Mouse (Mus musculus) stomach, embryonic 16.5 days (tissue): ENCODE measurements at regions not wholly inside any gene's neighbourhood (a gene's known extent, or its start where the extent isn't known, plus 50 kb on each side); places are given as distances from the start of the nearest gene placed in this dataset.

ENCODE experiments used
- ATAC-seq: fragments of 200-750 bp; cut with Nextera tagmentation; 2 replicates; pipeline ENCODE4 v1.8.0; 2017; ENCODE audit warnings: moderate number of reproducible peaks, moderate TSS enrichment; ENCODE audit not compliant: insufficient read depth, low FRiP score
- H3K27ac ChIP-seq: fragments of 300-500 bp; sonication (generic); 2 replicates; pipeline ENCODE4 v1.5.1; 2014; ENCODE audit warnings: low read length
- H3K27me3 ChIP-seq: fragments of 300-500 bp; sonication (generic); 2 replicates; pipeline ENCODE4 v1.6.1; 2014; ENCODE audit warnings: low read length, control low read depth, mixed read lengths; ENCODE audit not compliant: control insufficient read depth, insufficient read depth
- H3K36me3 ChIP-seq: fragments of 300-500 bp; sonication (generic); 2 replicates; pipeline ENCODE4 v1.6.1; 2014; ENCODE audit warnings: low read length; ENCODE audit not compliant: control insufficient read depth, insufficient read depth
- H3K4me1 ChIP-seq: fragments of 300-500 bp; sonication (generic); 2 replicates; pipeline ENCODE4 v1.6.1; 2014; ENCODE audit warnings: low read length, control low read depth, mixed read lengths; ENCODE audit not compliant: control insufficient read depth, insufficient read depth
- H3K4me2 ChIP-seq: fragments of 300-500 bp; sonication (generic); 2 replicates; pipeline ENCODE4 v1.6.1; 2014; ENCODE audit warnings: low read depth, low read length, mixed read lengths
- H3K4me3 ChIP-seq: fragments of 300-500 bp; sonication (generic); replicated peaks from 2 replicates; pipeline ENCODE4 v1.5.1; 2014; ENCODE audit warnings: mild to moderate bottlenecking, low read length
- H3K9ac ChIP-seq: fragments of 300-500 bp; sonication (generic); 2 replicates; pipeline ENCODE4 v1.6.1; 2014; ENCODE audit warnings: low read length
- H3K9me3 ChIP-seq: fragments of 300-500 bp; sonication (generic); replicated peaks from 2 replicates; pipeline ENCODE4 v1.6.1; 2016; ENCODE audit warnings: low read length, control low read depth; ENCODE audit not compliant: control insufficient read depth
- WGBS: fragments of 180-500 bp; shearing (Covaris S2); extraction: QIAGEN DNeasy Blood & Tissue Kit; methylation state at CpG from one replicate; pipeline ENCODE4 v1.1.7; 2014; 5-methylcytosine and 5-hydroxymethylcytosine counted together

GRCm38 (mm10) chr6:141068861-141069467 lies 180.1 kb upstream of the Pde3a start:
- Histone ChIP-seq H3K4me1 (no peaks in the 10 kb centered on the region), H3K4me3 (no peak overlapping the region), H3K9me3 (no peaks in the 10 kb centered on the region), H3K9ac (no peak overlapping the region), H3K27me3 (no peaks in the 10 kb centered on the region), H3K4me2 (no peak overlapping the region), H3K36me3 (no peaks in the 10 kb centered on the region), H3K27ac (no peak overlapping the region)
- WGBS, result 81% methylated on average over 6 of the region's 6 CpGs
- ATAC-seq, result no peak

- WGBS, result 83% methylated on average over 6 of the region's 6 CpGs
- no peak for ATAC-seq
- Histone ChIP-seq H3K27me3 (no peaks in the 10 kb centered on the region), H3K27ac (no peak overlapping the region), H3K4me1 (no peaks in the 10 kb centered on the region), H3K4me3 (no peak overlapping the region), H3K36me3 (no peaks in the 10 kb centered on the region), H3K4me2 (no peak overlapping the region), H3K9ac (no peak overlapping the region), H3K9me3 (no peaks in the 10 kb centered on the region)
Measured at GRCm38 (mm10) chr6:141069896-141070295, 179.2 kb upstream of the Pde3a start.

GRCm38 (mm10) chr6:141071507-141071906 lies 177.6 kb upstream of the Pde3a start:
- Histone ChIP-seq H3K4me3 (no peak overlapping the region), H3K27me3 (no peaks in the 10 kb centered on the region), H3K4me1 (no peaks in the 10 kb centered on the region), H3K27ac (no peak overlapping the region), H3K9me3 (no peaks in the 10 kb centered on the region), H3K9ac (no peak overlapping the region), H3K4me2 (no peak overlapping the region), H3K36me3 (no peaks in the 10 kb centered on the region)
- ATAC-seq, result no peak
- 78% methylated on average over 2 of the region's 2 CpGs for WGBS

DNA sequence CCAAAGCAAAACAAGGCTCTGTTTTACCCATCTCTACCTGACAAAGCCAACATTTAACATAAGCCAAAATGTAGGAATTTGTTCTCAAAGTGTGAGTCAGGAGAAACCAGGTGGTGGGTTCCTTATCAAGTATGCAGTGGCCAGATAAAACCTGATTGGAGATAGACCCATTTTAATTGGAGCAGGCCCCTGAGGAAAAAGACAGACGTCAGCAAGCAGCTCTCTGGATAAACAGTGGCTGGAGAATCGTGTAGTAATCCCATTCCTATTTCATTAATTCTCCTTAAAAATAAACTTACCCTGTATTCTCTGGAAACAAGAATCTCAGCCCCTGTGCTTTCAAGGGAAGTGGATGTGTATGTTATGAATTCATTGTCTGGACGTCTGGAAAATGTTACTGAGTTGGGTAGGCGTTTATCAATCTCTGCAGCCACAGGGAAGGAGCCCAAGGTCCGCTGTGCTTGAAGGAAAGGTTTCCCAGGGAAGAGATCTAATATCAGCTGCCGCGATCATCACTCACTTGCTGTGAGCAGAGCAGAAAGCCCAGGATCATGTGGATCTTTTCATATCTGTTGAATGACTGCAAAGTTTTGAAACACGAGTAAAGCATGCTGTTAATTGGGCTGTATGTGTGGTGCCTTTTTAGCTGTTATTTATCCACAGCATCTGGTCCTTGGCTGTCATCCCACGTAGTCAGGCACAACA lies 157.8 kb upstream of the Pde3a start:
- WGBS, result 27% methylated on average over 9 of the region's 9 CpGs
- peak overlapping the region; percentile 19 for H3K4me2 ChIP-seq
- peak; percentile 51 for ATAC-seq
- no peaks in the 10 kb centered on the region for H3K36me3 ChIP-seq
- H3K4me3 ChIP-seq, result no peak overlapping the region
- no peaks in the 10 kb centered on the region for H3K9me3 ChIP-seq
- peaks cover 6% of the 10 kb centered on the region; the same call in 1 of the 2 replicates for H3K4me1 ChIP-seq
- H3K27ac ChIP-seq, result peak overlapping the region; percentile 76
- no peak overlapping the region for H3K9ac ChIP-seq
- no peaks in the 10 kb centered on the region for H3K27me3 ChIP-seq

DNA sequence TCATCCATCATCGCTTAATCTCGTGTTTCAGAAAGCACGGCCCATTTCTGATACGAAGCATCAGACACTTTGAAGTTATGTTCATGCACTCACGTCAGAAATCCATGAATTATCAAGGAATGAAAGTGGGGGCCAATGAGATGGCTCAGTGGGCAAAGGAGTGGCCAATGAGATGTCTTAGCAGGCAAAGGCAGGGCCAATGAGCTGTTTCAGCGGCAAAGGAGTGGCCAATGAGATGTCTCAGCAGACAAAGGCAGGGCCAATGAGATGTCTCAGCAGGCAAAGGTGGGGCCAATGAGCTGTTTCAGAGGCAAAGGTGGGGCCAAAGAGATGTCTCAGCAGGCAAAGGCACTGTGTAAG lies 157.3 kb upstream of the Pde3a start:
- peak overlapping the region; percentile 76 for H3K27ac ChIP-seq
- H3K27me3 ChIP-seq, result no peaks in the 10 kb centered on the region
- peak; percentile 26; the same call in 1 of the 2 replicates for ATAC-seq
- WGBS, result 47% methylated on average over 6 of the region's 6 CpGs
- no peak overlapping the region; the same call in 1 of the 2 replicates for H3K4me2 ChIP-seq
- no peaks in the 10 kb centered on the region for H3K36me3 ChIP-seq
- H3K9me3 ChIP-seq, result no peaks in the 10 kb centered on the region
- H3K4me1 ChIP-seq, result peaks cover 6% of the 10 kb centered on the region; the same call in 1 of the 2 replicates
- no peak overlapping the region for H3K4me3 ChIP-seq
- H3K9ac ChIP-seq, result no peak overlapping the region

GRCm38 (mm10) chr6:141097338-141098122 lies 151.5 kb upstream of the Pde3a start:
- Histone ChIP-seq H3K4me1 (0 out of 2 replicates have a peak, but pooled peaks cover 2% of the 10 kb centered on the region), H3K4me2 (no peak overlapping the region), H3K4me3 (no peak overlapping the region), H3K36me3 (no peaks in the 10 kb centered on the region), H3K27me3 (no peaks in the 10 kb centered on the region), H3K9me3 (no peaks in the 10 kb centered on the region), H3K9ac (no peak overlapping the region), H3K27ac (no peak overlapping the region)
- 43% methylated on average over 13 of the region's 13 CpGs for WGBS
- ATAC-seq, result no peak

DNA sequence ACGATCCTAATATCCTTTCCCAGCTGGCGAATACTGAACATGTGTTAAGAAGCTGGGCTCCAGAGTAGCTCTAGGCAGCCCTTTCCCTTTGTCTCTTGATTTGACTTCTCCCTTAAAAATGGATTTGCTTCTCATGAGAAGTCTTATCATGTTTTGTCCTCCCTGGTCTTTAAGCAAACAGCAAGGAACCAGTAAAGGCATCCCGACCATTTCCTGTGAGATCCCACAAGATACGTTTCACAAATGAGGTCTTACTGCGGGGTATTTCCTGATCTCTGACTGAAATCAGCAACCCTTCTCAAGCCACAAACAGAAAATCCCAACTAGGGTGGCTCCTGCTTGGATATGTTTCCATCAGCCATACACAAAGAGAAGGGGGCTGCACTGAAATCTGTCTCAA lies 130.8 kb upstream of the Pde3a start:
- no peak overlapping the region for H3K4me2 ChIP-seq
- H3K27me3 ChIP-seq, result no peaks in the 10 kb centered on the region
- no peak overlapping the region for H3K4me3 ChIP-seq
- H3K9ac ChIP-seq, result no peak overlapping the region
- WGBS, result 53% methylated on average over 5 of the region's 5 CpGs
- H3K9me3 ChIP-seq, result no peaks in the 10 kb centered on the region
- no peak overlapping the region for H3K27ac ChIP-seq
- ATAC-seq, result no peak
- no peaks in the 10 kb centered on the region for H3K4me1 ChIP-seq
- no peaks in the 10 kb centered on the region for H3K36me3 ChIP-seq

- no peak for ATAC-seq
- Histone ChIP-seq H3K36me3 (no peaks in the 10 kb centered on the region), H3K9ac (no peak overlapping the region), H3K4me1 (no peaks in the 10 kb centered on the region), H3K9me3 (no peaks in the 10 kb centered on the region), H3K4me3 (no peak overlapping the region), H3K27ac (no peak overlapping the region), H3K4me2 (no peak overlapping the region), H3K27me3 (no peaks in the 10 kb centered on the region)
- WGBS, result 33% methylated on average over 10 of the region's 10 CpGs
Measured at GRCm38 (mm10) chr6:141126614-141127396, 122.3 kb upstream of the Pde3a start.
